Mouse (Mus musculus) forebrain, embryonic 14.5 days (tissue): ENCODE measurements around the gene Nenf. TPM values are rescaled to one million over a fixed set of nuclear protein-coding genes. Genes with fewer than 3 reads are reported as not detected.

Source experiments
- ATAC-seq: fragments of 200-750 bp; cut with Nextera tagmentation; 2 replicates; pipeline ENCODE4 v1.8.0; 2017; ENCODE audit warnings: mild to moderate bottlenecking, moderate library complexity
- DNase-seq: peaks from one replicate; pipeline ENCODE4 v3.0.0-alpha.2; 2015; ENCODE audit warnings: low spot score
- H3K27ac ChIP-seq: fragments of 300-500 bp; sonication (generic); 2 replicates; pipeline ENCODE4 v1.5.1; 2014; ENCODE audit warnings: low read depth, mild to moderate bottlenecking, control low read depth, low read length, moderate library complexity
- H3K27me3 ChIP-seq: fragments of 300-500 bp; sonication (generic); replicated peaks from 2 replicates; pipeline ENCODE4 v1.6.1; 2014; ENCODE audit warnings: low read length, control low read depth, mixed read lengths; ENCODE audit not compliant: control insufficient read depth, insufficient read depth
- H3K36me3 ChIP-seq: fragments of 300-500 bp; sonication (generic); 2 replicates; pipeline ENCODE4 v1.6.1; 2014; ENCODE audit warnings: low read length, control low read depth; ENCODE audit not compliant: control insufficient read depth, insufficient read depth
- H3K4me1 ChIP-seq: fragments of 300-500 bp; sonication (generic); 2 replicates; pipeline ENCODE4 v1.6.1; 2014; ENCODE audit warnings: antibody characterized with exemption, low read length, control low read depth; ENCODE audit not compliant: control insufficient read depth, insufficient read depth
- H3K4me2 ChIP-seq: fragments of 300-500 bp; sonication (generic); 2 replicates; pipeline ENCODE4 v1.6.1; 2014; ENCODE audit warnings: mild to moderate bottlenecking, control low read depth, low read length
- H3K4me3 ChIP-seq: fragments of 300-500 bp; sonication (generic); 2 replicates; pipeline ENCODE4 v1.5.1; 2014; ENCODE audit warnings: low read depth, low read length, control low read depth
- H3K9ac ChIP-seq: fragments of 300-500 bp; sonication (generic); 2 replicates; pipeline ENCODE4 v1.6.1; 2014; ENCODE audit warnings: mild to moderate bottlenecking, low read length, control low read depth, moderate library complexity
- H3K9me3 ChIP-seq: fragments of 300-500 bp; sonication (generic); replicated peaks from 2 replicates; pipeline ENCODE4 v1.6.1; 2016; ENCODE audit warnings: low read length, control low read depth, mixed read lengths; ENCODE audit not compliant: control insufficient read depth
- WGBS: fragments of 180-500 bp; shearing (Covaris S2); extraction: QIAGEN DNeasy Blood & Tissue Kit; methylation state at CpG from one replicate; pipeline ENCODE4 v1.1.7; 2014; 5-methylcytosine and 5-hydroxymethylcytosine counted together
- polyA plus RNA-seq: library from polyadenylated mRNA; unstranded; fragments of >200 nt; fragmentation: Nextera tagmentation; extraction: Ambion mirVana; gene quantifications from 2 replicates; pipeline ENCODE4 v1.2.1, GENCODE M21; 2014

The Nenf gene
- polyA plus RNA-seq, 1 experiment from 2014 or later: 128 TPM

- WGBS: 62% methylated on average over 11 of the region's 11 CpGs
- H3K9me3 ChIP-seq: no peaks in the 10 kb centered on the region
- H3K27me3 ChIP-seq: no peaks in the 10 kb centered on the region
- H3K9ac ChIP-seq: no peak overlapping the region
- H3K27ac ChIP-seq: no peak overlapping the region
- H3K4me3 ChIP-seq: no peak overlapping the region
- no peaks in the 10 kb centered on the region for H3K36me3 ChIP-seq
- ATAC-seq (no peak), DNase-seq (peak; percentile 39)
- H3K4me1 ChIP-seq: no peaks in the 10 kb centered on the region
- H3K4me2 ChIP-seq: no peak overlapping the region
Measured at GRCm38 (mm10) chr1:191299215-191299942, 18.6 kb downstream of the Nenf start.

- Histone ChIP-seq H3K4me1 (no peaks in the 10 kb centered on the region), H3K4me2 (no peak overlapping the region), H3K9ac (no peak overlapping the region), H3K9me3 (no peaks in the 10 kb centered on the region), H3K27me3 (no peaks in the 10 kb centered on the region), H3K36me3 (no peaks in the 10 kb centered on the region), H3K27ac (no peak overlapping the region), H3K4me3 (no peak overlapping the region)
- ATAC-seq (no peak), DNase-seq (no peak)
- WGBS: 91% methylated on average over 4 of the region's 4 CpGs
Measured at GRCm38 (mm10) chr1:191298304-191298703, 19.7 kb downstream of the Nenf start.

- Histone ChIP-seq H3K4me3 (no peak overlapping the region), H3K27me3 (no peaks in the 10 kb centered on the region), H3K9me3 (no peaks in the 10 kb centered on the region), H3K4me2 (no peak overlapping the region), H3K27ac (no peak overlapping the region), H3K4me1 (no peaks in the 10 kb centered on the region), H3K9ac (no peak overlapping the region), H3K36me3 (no peaks in the 10 kb centered on the region)
- WGBS: 78% methylated on average over 5 of the region's 5 CpGs
- no peak for DNase-seq
- ATAC-seq: no peak
Measured at GRCm38 (mm10) chr1:191296445-191296844, 21.5 kb downstream of the Nenf start.

- WGBS: 47% methylated on average over 3 of the region's 3 CpGs
- H3K9ac ChIP-seq: no peak overlapping the region
Measured at GRCm38 (mm10) chr1:191295784-191296183, 22.2 kb downstream of the Nenf start.

GRCm38 (mm10) chr1:191293996-191294795 lies 23.8 kb downstream of the Nenf start:
- Histone ChIP-seq H3K9ac (no peak overlapping the region), H3K4me3 (no peak overlapping the region), H3K27ac (no peak overlapping the region), H3K4me1 (no peaks in the 10 kb centered on the region), H3K9me3 (no peaks in the 10 kb centered on the region), H3K27me3 (no peaks in the 10 kb centered on the region), H3K4me2 (no peak overlapping the region), H3K36me3 (no peaks in the 10 kb centered on the region)
- 73% methylated on average over 9 of the region's 9 CpGs for WGBS
- DNase-seq (no peak), ATAC-seq (no peak)

More at GRCm38 (mm10) chr1:191295784-191296183, 22.2 kb downstream of the Nenf start:
- Histone ChIP-seq H3K9me3 (no peaks in the 10 kb centered on the region), H3K27ac (no peak overlapping the region), H3K36me3 (no peaks in the 10 kb centered on the region), H3K4me3 (no peak overlapping the region), H3K27me3 (no peaks in the 10 kb centered on the region), H3K4me2 (no peak overlapping the region), H3K4me1 (no peaks in the 10 kb centered on the region)
- no peak for DNase-seq
- ATAC-seq: no peak

GRCm38 (mm10) chr1:191293051-191293450 lies 24.9 kb downstream of the Nenf start:
- WGBS: 80% methylated on average over 2 of the region's 2 CpGs
- no peaks in the 10 kb centered on the region for H3K27me3 ChIP-seq
- H3K4me2 ChIP-seq: no peak overlapping the region
- H3K36me3 ChIP-seq: no peaks in the 10 kb centered on the region
- H3K9me3 ChIP-seq: no peaks in the 10 kb centered on the region
- DNase-seq (no peak), ATAC-seq (no peak)
- H3K4me1 ChIP-seq: no peaks in the 10 kb centered on the region
- no peak overlapping the region for H3K9ac ChIP-seq
- H3K27ac ChIP-seq: no peak overlapping the region
- H3K4me3 ChIP-seq: no peak overlapping the region

- 71% methylated on average over 5 of the region's 5 CpGs for WGBS
- Histone ChIP-seq H3K4me2 (no peak overlapping the region), H3K27ac (no peak overlapping the region), H3K9me3 (no peaks in the 10 kb centered on the region), H3K4me3 (no peak overlapping the region), H3K4me1 (no peaks in the 10 kb centered on the region), H3K36me3 (no peaks in the 10 kb centered on the region), H3K9ac (no peak overlapping the region), H3K27me3 (no peaks in the 10 kb centered on the region)
- ATAC-seq (no peak), DNase-seq (no peak)
Measured at GRCm38 (mm10) chr1:191292348-191292747, 25.6 kb downstream of the Nenf start.

GRCm38 (mm10) chr1:191288762-191289161 lies 29.2 kb downstream of the Nenf start:
- DNase-seq: no peak
- 38% methylated on average over 8 of the region's 8 CpGs for WGBS
- H3K27ac ChIP-seq: no peak overlapping the region
- no peak overlapping the region for H3K4me3 ChIP-seq
- no peaks in the 10 kb centered on the region for H3K9me3 ChIP-seq
- no peaks in the 10 kb centered on the region for H3K4me1 ChIP-seq
- H3K4me2 ChIP-seq: no peak overlapping the region
- H3K27me3 ChIP-seq: no peaks in the 10 kb centered on the region
- no peak overlapping the region for H3K9ac ChIP-seq
- no peak for ATAC-seq
- no peaks in the 10 kb centered on the region for H3K36me3 ChIP-seq

GRCm38 (mm10) chr1:191284502-191284901 lies 33.5 kb downstream of the Nenf start:
- Histone ChIP-seq H3K27ac (no peak overlapping the region), H3K27me3 (no peaks in the 10 kb centered on the region), H3K4me1 (no peaks in the 10 kb centered on the region), H3K4me2 (no peak overlapping the region), H3K36me3 (no peaks in the 10 kb centered on the region), H3K9ac (no peak overlapping the region), H3K9me3 (no peaks in the 10 kb centered on the region), H3K4me3 (no peak overlapping the region)
- DNase-seq: no peak
- WGBS: 87% methylated on average over 8 of the region's 8 CpGs
- no peak for ATAC-seq
